Mouse (Mus musculus) lung, postnatal 4 days (tissue): ENCODE results near the gene Acaa1a.
"Not testable (repeated sequence)": the region's sequence is repeated elsewhere in the genome, so short reads cannot be mapped to it uniquely, and the experiment has no call there.

Source experiments
- DNase-seq, 2 experiments: peaks; one replicate each; pipeline ENCODE4 v3.0.0; 2021

The Acaa1a gene

GRCm38 (mm10) chr9:119340212-119340580, 720 bp downstream of the Acaa1a start:
- DNase-seq: no peak

GRCm38 (mm10) chr9:119340909-119341816, 1.7 kb downstream of the Acaa1a start, which contains the start of gene Myd88:
TSS of gene Myd88 (minus strand) at chr9:119341411.
- peak; percentile 96 to 99 for DNase-seq

DNA sequence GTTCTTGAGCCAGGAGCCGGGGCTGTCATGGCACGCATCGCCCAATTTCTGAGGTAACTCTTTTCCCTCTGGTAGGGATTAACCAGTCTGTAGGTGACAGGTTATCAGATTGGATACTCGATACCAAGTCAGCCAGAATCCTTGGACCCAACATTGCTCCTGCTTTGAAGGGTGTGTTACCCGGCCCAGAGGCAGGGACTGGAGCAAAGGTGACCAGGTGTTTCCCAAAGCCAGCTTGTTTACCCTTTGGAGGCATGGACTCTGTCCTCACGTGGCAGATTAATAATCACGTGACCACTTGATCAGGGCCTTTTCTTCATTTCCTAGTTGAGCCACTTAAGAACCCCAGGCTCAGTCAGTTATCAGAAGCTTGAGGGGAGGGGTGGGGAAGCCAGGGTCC, 3.3 kb downstream of the Acaa1a start:
- no peak for DNase-seq

GRCm38 (mm10) chr9:119346376-119346775, 6.9 kb downstream of the Acaa1a start:
- no peak for DNase-seq

GRCm38 (mm10) chr9:119350531-119350930, 11.1 kb downstream of the Acaa1a start:
- no peak for DNase-seq

DNA sequence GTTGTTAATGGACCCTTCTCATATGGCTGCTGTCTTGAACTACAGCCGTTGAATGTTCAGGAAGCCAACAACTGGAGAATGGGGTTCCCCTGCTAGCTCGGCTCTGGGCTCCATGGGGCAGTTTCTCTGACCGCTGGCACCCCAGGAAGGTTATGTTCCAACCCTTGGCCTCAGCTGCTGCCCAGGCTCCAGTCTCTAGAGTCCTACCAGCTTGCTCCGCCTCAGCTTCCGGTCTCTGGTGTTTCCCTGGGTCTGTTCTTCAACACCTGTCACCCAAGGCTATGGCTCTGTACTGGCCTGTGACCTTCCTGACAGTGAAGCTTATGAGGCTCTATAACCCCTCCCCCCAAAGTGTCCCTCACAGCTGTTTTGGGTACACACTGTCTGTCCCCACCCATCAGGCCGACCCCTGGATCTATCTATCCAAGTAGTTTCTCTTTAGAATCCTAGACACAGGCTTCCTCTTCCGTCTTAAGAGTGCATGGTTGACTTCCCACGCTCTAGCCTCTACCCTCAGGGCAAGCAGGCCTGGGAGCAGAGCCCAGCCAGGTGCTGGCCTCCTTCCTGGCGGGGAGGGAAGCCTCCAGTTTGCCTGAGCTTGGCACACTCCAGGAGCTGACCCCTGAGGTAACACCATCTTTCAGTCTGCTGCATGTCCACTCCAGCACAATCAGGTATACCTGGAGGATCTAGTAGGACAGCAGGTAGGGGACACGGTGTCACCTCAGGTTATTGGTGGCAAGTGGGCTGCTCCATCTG, 11.7 kb downstream of the Acaa1a start:
- no peak for DNase-seq

GRCm38 (mm10) chr9:119352060-119352459, 12.6 kb downstream of the Acaa1a start:
- DNase-seq: peak; percentile 81 to 87

GRCm38 (mm10) chr9:119353926-119354325, 14.4 kb downstream of the Acaa1a start:
- no peak for DNase-seq

DNA sequence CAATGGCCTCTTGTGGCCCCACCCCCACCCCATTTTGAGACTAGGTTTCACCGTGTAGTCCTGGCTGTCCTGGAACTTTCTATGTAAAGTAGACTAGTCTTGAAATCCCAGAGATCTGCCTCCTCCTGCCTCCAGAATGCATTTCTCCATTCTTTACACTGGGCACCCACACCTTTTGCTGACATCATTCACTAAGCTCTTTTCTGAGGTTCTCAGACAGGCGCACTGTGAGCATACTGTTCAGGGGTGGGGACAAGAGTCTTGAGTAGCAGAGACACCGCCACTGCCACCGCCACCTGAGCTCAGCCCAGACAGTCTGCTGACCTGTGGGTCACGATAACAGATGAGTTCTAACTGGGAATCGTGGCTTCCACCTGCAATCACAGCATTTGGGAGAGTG, 16.5 kb downstream of the Acaa1a start:
- no peak for DNase-seq

DNA sequence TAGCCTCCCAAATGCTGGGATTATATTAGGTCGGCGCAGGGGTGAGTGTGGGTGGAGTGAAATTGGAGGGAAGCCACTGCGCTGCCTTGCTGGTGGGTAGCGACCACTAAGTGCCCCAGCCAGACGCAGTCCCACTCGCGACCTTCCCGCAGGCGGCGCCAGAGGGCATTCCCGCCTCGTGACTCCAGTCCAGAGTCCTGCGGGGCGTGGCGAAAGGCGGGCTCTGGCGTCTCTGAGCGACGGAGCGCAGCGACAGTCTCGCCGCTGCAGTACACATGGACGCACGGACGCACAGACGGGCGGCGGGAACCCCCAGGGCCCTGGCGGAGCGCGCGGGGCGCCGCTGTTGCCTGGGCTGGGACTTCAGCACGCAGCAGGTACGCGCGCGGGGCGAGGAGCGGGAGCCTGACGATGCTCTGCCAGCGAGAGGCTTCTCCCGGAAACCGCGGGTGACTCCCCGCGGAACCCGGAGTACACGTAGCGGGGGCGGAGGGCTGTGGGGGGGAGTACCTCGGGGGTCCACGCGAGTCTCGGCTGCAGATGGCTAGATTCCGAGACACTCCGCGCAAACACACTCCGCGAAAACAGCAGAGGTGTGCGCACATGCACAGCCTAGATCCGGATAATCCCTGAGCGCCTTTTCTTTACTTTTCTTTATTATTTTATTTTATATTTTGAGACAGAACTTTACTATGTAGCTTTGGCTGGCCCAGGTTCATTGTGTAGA, 18.0 kb downstream of the Acaa1a start, which contains the start of gene Xylb:
TSS of gene Xylb (plus strand) at position 51 of the 727 bp plus-strand sequence.
- DNase-seq: peak; percentile 94 to 95

- no peak for DNase-seq
Measured at GRCm38 (mm10) chr9:119358058-119358429, 18.6 kb downstream of the Acaa1a start.

DNA sequence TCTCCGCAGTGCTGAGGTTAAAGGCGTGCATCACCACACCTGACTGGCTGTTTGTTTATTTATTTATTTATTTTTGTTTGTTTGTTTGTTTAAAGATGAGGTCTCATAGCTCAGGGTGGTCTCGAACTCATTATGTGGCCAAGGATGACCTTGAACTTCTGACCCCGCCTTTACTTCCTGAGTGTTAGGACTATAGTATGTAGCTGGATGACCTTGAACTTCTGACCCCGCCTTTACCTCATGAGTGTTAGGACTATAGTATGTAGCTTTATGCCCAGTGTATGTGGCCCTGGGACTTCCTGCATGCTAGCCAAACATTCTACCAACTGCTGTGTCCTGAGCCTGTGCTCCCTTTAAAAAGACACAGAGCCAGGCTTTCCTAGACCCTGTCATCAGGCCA, 21.9 kb downstream of the Acaa1a start:
- no peak for DNase-seq

DNA sequence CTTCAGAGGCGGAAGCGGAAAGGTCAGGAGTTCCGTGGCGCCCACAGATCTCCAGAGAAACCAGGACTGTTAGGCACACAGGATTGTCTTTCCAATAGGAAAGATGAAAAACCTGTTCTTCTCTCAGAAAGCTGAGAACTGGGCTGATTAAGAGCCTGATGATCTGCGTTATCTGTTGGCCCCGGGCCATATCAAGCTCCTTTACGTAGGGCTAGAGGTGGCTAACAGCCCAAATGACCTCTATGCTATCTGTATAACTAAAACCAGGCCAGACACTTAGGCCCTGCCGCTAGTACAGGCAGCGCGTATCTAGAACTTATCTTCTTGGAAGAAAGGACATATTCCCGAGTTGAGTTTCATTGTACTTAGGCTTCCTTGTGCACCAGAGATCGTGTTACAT, 23.8 kb downstream of the Acaa1a start:
- no peak for DNase-seq

DNA sequence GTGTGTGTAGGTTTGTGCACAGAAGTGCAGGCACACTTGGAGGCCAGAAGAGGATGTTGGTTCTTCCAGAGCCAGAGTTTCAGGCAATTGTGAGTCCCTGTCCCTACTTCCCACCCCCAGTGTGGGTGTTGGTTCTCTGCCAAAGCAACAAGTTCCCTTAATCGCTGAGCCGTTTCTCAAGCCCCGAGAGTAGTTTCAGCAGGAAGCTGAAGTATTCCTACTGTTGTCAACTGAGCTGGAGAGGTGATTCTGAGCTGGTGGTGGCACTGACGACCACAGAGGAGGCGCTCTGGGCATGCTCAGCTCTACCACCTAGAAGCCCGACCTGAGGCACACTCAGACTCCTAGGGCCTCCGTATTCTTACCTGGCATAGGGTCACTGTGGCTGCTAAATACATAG, 25.8 kb downstream of the Acaa1a start, which contains the start of gene Slc22a14:
TSS of gene Slc22a14 (minus strand) at position 270 of the 400 bp plus-strand sequence.
- DNase-seq: peak in 1 of 2 experiments; percentile 39

- DNase-seq: no peak
Measured at GRCm38 (mm10) chr9:119368367-119368766, 28.9 kb downstream of the Acaa1a start.

GRCm38 (mm10) chr9:119370770-119371169, 31.3 kb downstream of the Acaa1a start:
- not testable (repeated sequence) for DNase-seq

DNA sequence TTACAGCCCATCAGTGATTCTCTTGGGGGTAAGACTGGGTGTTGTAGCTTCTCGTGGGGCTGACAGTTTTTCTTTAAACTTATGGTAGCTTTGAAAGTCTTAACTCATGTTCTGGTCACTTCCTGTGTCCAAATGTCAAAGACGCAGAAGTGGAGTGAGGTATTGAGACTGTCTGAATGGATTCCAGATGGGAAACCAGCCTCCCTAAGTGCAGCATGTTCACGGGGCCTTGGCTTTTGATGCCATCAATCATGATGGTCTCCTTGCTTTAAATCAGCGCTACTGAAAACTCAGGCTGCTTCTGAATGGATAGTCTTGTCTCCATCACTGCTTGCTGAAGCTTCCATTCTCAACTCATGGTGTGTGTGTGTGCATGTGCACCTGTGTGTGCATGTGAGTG, 31.8 kb downstream of the Acaa1a start:
- DNase-seq: no peak

DNA sequence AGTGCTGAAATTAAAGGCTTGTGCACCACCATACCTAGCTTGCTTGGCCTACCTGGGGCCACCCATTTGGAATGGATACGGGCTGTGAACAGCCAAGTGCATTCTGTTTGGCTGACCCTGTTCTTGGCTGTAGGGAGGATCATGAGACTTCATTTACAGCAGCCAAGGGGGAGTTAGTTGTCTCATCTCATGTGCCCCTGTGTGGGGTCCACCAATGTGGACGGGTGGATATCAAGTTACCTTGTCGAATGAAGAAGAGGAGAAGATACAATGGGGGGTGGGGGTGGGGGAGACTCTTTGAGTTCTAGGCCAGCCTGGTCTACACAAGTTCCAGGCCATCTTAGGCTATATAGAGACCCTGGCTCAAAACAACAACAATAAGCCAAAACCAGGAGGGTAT, 35.5 kb downstream of the Acaa1a start:
- DNase-seq: no peak

DNA sequence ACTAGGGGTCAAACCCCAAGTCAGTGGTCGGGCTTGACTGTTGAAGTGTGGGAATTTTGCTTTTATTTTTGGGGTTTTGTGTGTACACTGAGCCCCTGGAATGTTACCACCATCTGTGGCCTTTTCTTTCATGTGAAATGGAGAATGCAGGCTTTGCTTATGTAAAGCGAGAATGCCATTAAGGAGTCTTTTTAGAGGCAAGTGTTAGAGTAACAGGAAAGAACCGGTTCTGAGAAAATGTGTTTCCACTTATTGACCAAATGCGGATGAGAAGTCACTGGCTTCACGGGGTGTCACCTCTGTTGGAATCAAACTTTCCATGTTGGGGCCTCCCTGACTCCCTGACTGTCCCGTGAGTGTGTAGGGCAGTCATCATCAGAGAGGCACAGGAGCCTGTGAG, 36.1 kb downstream of the Acaa1a start:
- no peak for DNase-seq

GRCm38 (mm10) chr9:119378231-119378630, 38.8 kb downstream of the Acaa1a start:
- no peak for DNase-seq

- no peak for DNase-seq
Measured at GRCm38 (mm10) chr9:119382603-119383002, 43.1 kb downstream of the Acaa1a start.

DNA sequence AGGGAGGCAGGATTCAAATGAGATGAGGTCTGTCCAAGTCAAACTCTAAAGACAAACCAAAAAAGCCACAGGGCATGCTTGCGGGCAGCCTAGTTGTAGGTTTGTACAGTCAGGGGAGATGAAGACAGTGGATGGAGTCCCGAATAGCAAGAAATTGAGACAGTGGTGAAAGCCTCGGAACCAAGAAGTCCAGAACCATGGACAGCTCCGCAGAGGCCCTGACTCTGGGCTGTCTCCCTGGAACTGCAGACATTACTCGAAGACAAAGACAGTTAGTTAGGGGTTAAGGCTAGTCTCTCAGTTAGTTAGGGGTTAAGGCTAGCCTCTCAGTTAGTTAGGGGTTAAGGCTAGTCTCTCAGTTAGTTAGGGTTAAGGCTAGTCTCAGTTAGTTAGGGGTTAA, 49.5 kb downstream of the Acaa1a start:
- peak in 1 of 2 experiments; percentile 20 for DNase-seq

DNA sequence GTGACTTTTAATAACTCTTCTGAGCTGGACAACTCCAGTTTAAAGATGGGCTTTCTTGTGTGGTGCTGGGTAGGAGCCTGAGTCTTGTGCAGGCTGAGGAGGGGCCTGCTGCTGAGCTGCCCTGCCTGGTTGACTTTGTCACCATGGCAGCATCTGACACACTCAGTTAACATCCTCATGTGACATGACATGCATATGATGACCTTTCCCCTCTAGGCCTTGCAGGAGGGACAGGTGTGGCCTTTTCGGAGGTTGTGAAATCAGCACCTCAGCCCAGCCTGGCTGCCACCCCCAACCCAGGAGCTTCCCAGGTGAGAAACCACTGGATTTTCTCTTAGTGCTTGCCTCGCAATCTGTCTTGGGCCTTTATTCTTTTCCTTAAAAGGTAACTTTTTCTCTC, 50.7 kb downstream of the Acaa1a start:
- DNase-seq: no peak
